Comparison of ENCODE assay signal across 19 mouse cellular contexts in genomic region chr4:56767861-56768284, GRCm38 (mm10). TPM values are rescaled to one million over a fixed set of nuclear protein-coding genes. Genes with fewer than 3 reads are reported as not detected.
DNase-seq lines count a peak whose midpoint lies in the region; ATAC-seq lines count a peak whose summit lies in the region.
"Had no signal": no experiment of that assay in that cellular context is flagged by ENCODE, and none has a peak within 500 bp of the region (broad histone marks: within the 10 kb centered on the region; RNA-seq: fewer than 3 reads in every experiment).

No protein-coding gene starts in this region.

- intact Hi-C loops in heart, postnatal 14 days (cut with DNase I), result no loop called here

- DNase-seq in adrenal gland, postnatal 14 days, result peak; percentile 8
- no peak for DNase-seq in adrenal gland, adult 8-10 months
- peak; percentile 23 to 54 for DNase-seq in heart, postnatal 14 days
- DNase-seq in lung, postnatal 25 days (ENCODE audit: low spot score), result peak; percentile 76
- no peak for DNase-seq in ovary, postnatal 10 days (ENCODE audit: low spot score)
- DNase-seq in left cerebral cortex, adult 8-10 months (ENCODE audit: low spot score in 2 of 2), result no peak
- no peak for DNase-seq in spleen, adult 18-20 months
- DNase-seq: cerebellum, postnatal 36 days; kidney, postnatal 36 days; layer of hippocampus, postnatal 36 days; liver, embryonic 13.5 days; thymus, postnatal 25 days had no signal

- ATAC-seq in granulocyte monocyte progenitor cell, adult 5-6 weeks (replicated peaks; ENCODE audit: poor library complexity, severe bottlenecking), result peak; percentile 56
- ATAC-seq: forebrain, embryonic 16.5 days; midbrain, embryonic 16.5 days had no signal

RNA-seq across cellular contexts. Expression of gene Actl7a, which starts 24.7 kb away (rescaled TPM):
- total RNA-seq in adrenal gland, postnatal 14 days (2021), result not detected in 2 replicates
- total RNA-seq in adrenal gland, adult 8-10 months (2022), result not detected
- not detected in 2 replicates for total RNA-seq in granulocyte monocyte progenitor cell, adult 5-6 weeks (2014; fragmentation: Nextera tagmentation)
- not detected in 2 replicates for total RNA-seq in granulocyte monocyte progenitor cell, adult 5-6 weeks (2017)
- total RNA-seq in heart, postnatal 14 days (2021), result not detected
- not detected for total RNA-seq in left cerebral cortex, adult 8-10 months (2022)
- total RNA-seq: adrenal gland, postnatal 4 days; gastrocnemius, adult 8-10 months; hematopoietic stem cell, adult 5-6 weeks; layer of hippocampus, postnatal 36 days had no signal

RNA-seq across cellular contexts. Expression of gene Actl7b, which starts 26.6 kb away (rescaled TPM):
- not detected in 2 replicates for total RNA-seq in adrenal gland, postnatal 14 days (2021)
- total RNA-seq in adrenal gland, adult 8-10 months (2022), result under 1 TPM in 1 of 4 experiments, not detected in 3; 0.24 TPM
- not detected in 2 replicates for total RNA-seq in granulocyte monocyte progenitor cell, adult 5-6 weeks (2014; fragmentation: Nextera tagmentation)
- not detected in 2 replicates for total RNA-seq in granulocyte monocyte progenitor cell, adult 5-6 weeks (2017)
- total RNA-seq in heart, postnatal 14 days (2021), result under 1 TPM in 1 of 2 experiments, not detected in 1; 0.15 TPM
- under 1 TPM in 2 of 4 experiments, not detected in 2; 0.30 to 0.68 TPM for total RNA-seq in left cerebral cortex, adult 8-10 months (2022)
- total RNA-seq: gastrocnemius, adult 8-10 months had no signal

RNA-seq across cellular contexts. Expression of gene Gm26657, which starts 28.0 kb away (rescaled TPM):
- total RNA-seq in adrenal gland, postnatal 14 days (2021), result not detected in 2 replicates
- total RNA-seq in adrenal gland, adult 8-10 months (2022), result not detected
- total RNA-seq in granulocyte monocyte progenitor cell, adult 5-6 weeks (2014; fragmentation: Nextera tagmentation), result not detected in 2 replicates
- total RNA-seq in granulocyte monocyte progenitor cell, adult 5-6 weeks (2017), result not detected in 2 replicates
- not detected for total RNA-seq in heart, postnatal 14 days (2021)
- total RNA-seq in left cerebral cortex, adult 8-10 months (2022), result not detected
- total RNA-seq: adrenal gland, postnatal 4 days; CH12.LX; gastrocnemius, adult 8-10 months; hematopoietic stem cell, adult 5-6 weeks; layer of hippocampus, postnatal 36 days had no signal

RNA-seq across cellular contexts. Expression of gene Elp1, which starts 34.3 kb away (rescaled TPM):
- 26.4 and 32.3 TPM in 2 replicates for total RNA-seq in adrenal gland, postnatal 14 days (2021)
- total RNA-seq in adrenal gland, adult 8-10 months (2022), result 10 to 100 TPM; 33.3 to 43.6 (median 39.4) TPM
- 52.5 and 59.4 TPM in 2 replicates for total RNA-seq in granulocyte monocyte progenitor cell, adult 5-6 weeks (2014; fragmentation: Nextera tagmentation)
- 39.4 and 60.0 TPM in 2 replicates for total RNA-seq in granulocyte monocyte progenitor cell, adult 5-6 weeks (2017)
- 10 to 100 TPM; 20.3 to 22.3 TPM for total RNA-seq in heart, postnatal 14 days (2021)
- 10 to 100 TPM; 62.8 to 82.3 (median 70.2) TPM for total RNA-seq in left cerebral cortex, adult 8-10 months (2022)

RNA-seq across cellular contexts. Expression of gene Fam206a, which starts 34.3 kb away (rescaled TPM):
- total RNA-seq in adrenal gland, postnatal 14 days (2021), result 13.0 and 13.7 TPM in 2 replicates
- total RNA-seq in adrenal gland, adult 8-10 months (2022), result 10 to 100 TPM; 13.6 to 17.0 (median 14.6) TPM
- 31.0 and 37.9 TPM in 2 replicates for total RNA-seq in granulocyte monocyte progenitor cell, adult 5-6 weeks (2014; fragmentation: Nextera tagmentation)
- 8.7 and 10.1 TPM in 2 replicates for total RNA-seq in granulocyte monocyte progenitor cell, adult 5-6 weeks (2017)
- total RNA-seq in heart, postnatal 14 days (2021), result 1 to 10 TPM; 3.6 to 4.1 TPM
- 10 to 100 TPM; 15.1 to 18.0 (median 17.0) TPM for total RNA-seq in left cerebral cortex, adult 8-10 months (2022)

Comparison
In these comparisons a context has a peak if more than half of its experiments do, and no peak if none do; other contexts are left out.
1. DNase-seq: peak in adrenal gland, postnatal 14 days (single experiment), heart, postnatal 14 days (2 of 2) and lung, postnatal 25 days (single experiment); none in adrenal gland, adult 8-10 months (single experiment), ovary, postnatal 10 days (single experiment), left cerebral cortex, adult 8-10 months (0 of 2) and spleen, adult 18-20 months (0 of 2).